Comparison of ENCODE assay signal across 8 mouse cellular contexts in genomic region chr11:103359122-103359521, GRCm38 (mm10). TPM values are rescaled to one million over a fixed set of nuclear protein-coding genes. Genes with fewer than 3 reads are reported as not detected.
DNase-seq lines count a peak whose midpoint lies in the region; ATAC-seq and TF ChIP-seq lines count a peak whose summit lies in the region.

No protein-coding gene starts in this region.

- peaks cover 63% of the 10 kb centered on the region for H3K27me3 ChIP-seq in G1E (ENCODE audit: insufficient read depth, low read length)
- peaks cover 45% of the 10 kb centered on the region for H3K27me3 ChIP-seq in forebrain, postnatal 0 days (ENCODE audit: insufficient read depth, low read length)
- H3K27me3 ChIP-seq in hindbrain, embryonic 11.5 days (ENCODE audit: control insufficient read depth, insufficient read depth, low read length) = peaks cover 46% of the 10 kb centered on the region

- DNase-seq in G1E (ENCODE audit: low spot score) = peak; percentile 66
- peak; percentile 65 for DNase-seq in cerebellum, adult 11-12 months
- peak; percentile 81 for DNase-seq in forebrain, postnatal 0 days
- DNase-seq in hindbrain, embryonic 11.5 days (ENCODE audit: low spot score) = peak; percentile 88
- peak; percentile 46 to 57 for DNase-seq in layer of hippocampus, postnatal 14 days (ENCODE audit: low spot score in 2 of 2)
- peak; percentile 85 for DNase-seq in lung, postnatal 36 days
- peak; percentile 70 for DNase-seq in retina, postnatal 7 days (ENCODE audit: low read depth, low spot score)
- DNase-seq in urinary bladder, postnatal 36 days (ENCODE audit: low spot score in 2 of 2) = peak; percentile 61 to 74

- H3K36me3 ChIP-seq in G1E (replicated peaks) = peaks cover 34% of the 10 kb centered on the region
- H3K36me3 ChIP-seq in forebrain, postnatal 0 days (ENCODE audit: insufficient read depth) = no peaks in the 10 kb centered on the region
- H3K36me3 ChIP-seq in hindbrain, embryonic 11.5 days (ENCODE audit: control insufficient read depth, insufficient read depth, low read length) = no peaks in the 10 kb centered on the region

- peak overlapping the region; percentile 30; the same call in 1 of the 2 replicates for H3K4me3 ChIP-seq in G1E (ENCODE audit: low read depth, low read length)
- H3K4me3 ChIP-seq in forebrain, postnatal 0 days (ENCODE audit: low read depth, low read length) = peak overlapping the region; percentile 3; the same call in 1 of the 2 replicates
- no peak overlapping the region for H3K4me3 ChIP-seq in hindbrain, embryonic 11.5 days (ENCODE audit: low read depth, low read length)

- TF ChIP-seq CTCF in G1E (IDR thresholded peaks at IDR 0.05; ENCODE audit: low read depth, low read length) = peak; percentile 78
- peak; percentile 87 for TF ChIP-seq CTCF in forebrain, postnatal 0 days (IDR thresholded peaks at IDR 0.05; ENCODE audit: low read depth)

- H3K9ac ChIP-seq in forebrain, postnatal 0 days = no peak overlapping the region
- H3K9ac ChIP-seq in hindbrain, embryonic 11.5 days (ENCODE audit: low read depth, low read length) = no peak overlapping the region

- H3K9me3 ChIP-seq in G1E (replicated peaks) = peaks cover 15% of the 10 kb centered on the region
- no peaks in the 10 kb centered on the region for H3K9me3 ChIP-seq in forebrain, postnatal 0 days (ENCODE audit: low read length)
- H3K9me3 ChIP-seq in hindbrain, embryonic 11.5 days (ENCODE audit: control insufficient read depth, low read length) = no peaks in the 10 kb centered on the region

- under 1% methylated on average over 22 of the region's 22 CpGs for WGBS in forebrain, postnatal 0 days
- under 1% methylated on average over 22 of the region's 22 CpGs for WGBS in hindbrain, embryonic 11.5 days

- no peak overlapping the region for H3K27ac ChIP-seq in forebrain, postnatal 0 days (ENCODE audit: low read depth, low read length)
- H3K27ac ChIP-seq in hindbrain, embryonic 11.5 days (ENCODE audit: low read depth, low read length) = no peak overlapping the region

- peak overlapping the region; percentile 21; the same call in 1 of the 2 replicates for H3K4me2 ChIP-seq in forebrain, postnatal 0 days (ENCODE audit: low read depth)
- 0 out of 2 replicates have a peak overlapping the region, but pooled peaks have one; percentile 8 for H3K4me2 ChIP-seq in hindbrain, embryonic 11.5 days (replicated peaks; ENCODE audit: low read depth, low read length)

- ATAC-seq in G1E (ENCODE audit: extremely low read depth, insufficient number of reproducible peaks, low FRiP score, poor library complexity, severe bottlenecking) = peak; percentile 38; the same call in 1 of the 2 replicates
- ATAC-seq in forebrain, postnatal 0 days = peak; percentile 75; the same call in 1 of the 2 replicates
- ATAC-seq in hindbrain, embryonic 11.5 days (ENCODE audit: low FRiP score) = peak; percentile 28; the same call in 1 of the 2 replicates

- H3K4me1 ChIP-seq in G1E (ENCODE audit: insufficient read depth, low read depth, low read length) = peaks cover 50% of the 10 kb centered on the region
- H3K4me1 ChIP-seq in forebrain, postnatal 0 days (ENCODE audit: insufficient read depth) = 0 out of 2 replicates have a peak, but pooled peaks cover 7% of the 10 kb centered on the region
- H3K4me1 ChIP-seq in hindbrain, embryonic 11.5 days (replicated peaks; ENCODE audit: control insufficient read depth, insufficient read depth, low read length) = peaks cover 18% of the 10 kb centered on the region

RNA-seq across cellular contexts. Expression of gene Arhgap27, which starts 4.4 kb away (rescaled TPM):
- total RNA-seq in G1E (2014; fragmentation: Nextera tagmentation) (5.2 and 8.0 TPM in 2 replicates), G1E (2017) (11.2 and 12.6 TPM in 2 replicates)
- 11.5 and 13.2 TPM in 2 replicates for polyA plus RNA-seq in G1E (2012)
- 4.2 and 5.6 TPM in 2 replicates for total RNA-seq in forebrain, postnatal 0 days (2014; rRNA removed)
- polyA plus RNA-seq in forebrain, postnatal 0 days (2015; fragmentation: Nextera tagmentation; extraction: Ambion mirVana) = 3.2 and 4.8 TPM in 2 replicates
- 2.8 and 3.6 TPM in 2 replicates for polyA plus RNA-seq in hindbrain, embryonic 11.5 days (2014; fragmentation: Nextera tagmentation; extraction: Ambion mirVana)
- 10 to 100 TPM in 1 of 2 experiments, 1 to 10 TPM in 1; 9.8 to 10.1 TPM for total RNA-seq in layer of hippocampus, postnatal 14 days (2021)

RNA-seq across cellular contexts. Expression of gene Plekhm1, which starts 53.4 kb away (rescaled TPM):
- total RNA-seq in G1E (2014; fragmentation: Nextera tagmentation) (27.1 and 35.1 TPM in 2 replicates), G1E (2017) (8.9 and 9.4 TPM in 2 replicates)
- polyA plus RNA-seq in G1E (2012) = 11.7 and 12.0 TPM in 2 replicates
- total RNA-seq in forebrain, postnatal 0 days (2014; rRNA removed) = 4.2 and 7.1 TPM in 2 replicates
- 5.3 and 5.7 TPM in 2 replicates for polyA plus RNA-seq in forebrain, postnatal 0 days (2015; fragmentation: Nextera tagmentation; extraction: Ambion mirVana)
- 7.2 and 7.3 TPM in 2 replicates for polyA plus RNA-seq in hindbrain, embryonic 11.5 days (2014; fragmentation: Nextera tagmentation; extraction: Ambion mirVana)
- 10 to 100 TPM; 17.0 to 17.7 TPM for total RNA-seq in layer of hippocampus, postnatal 14 days (2021)
